ENCODE assay signal across 9 mouse cellular contexts in genomic region chr2:172643860-172644259, GRCm38 (mm10).
DNase-seq lines count a peak whose midpoint lies in the region; ATAC-seq and TF ChIP-seq lines count a peak whose summit lies in the region.
"Had no signal": no experiment of that assay in that cellular context is flagged by ENCODE, and none has a peak within 500 bp of the region (broad histone marks: within the 10 kb centered on the region; RNA-seq: fewer than 3 reads in every experiment).

No protein-coding gene starts in this region.

- WGBS in heart, embryonic 11.5 days (ENCODE audit: insufficient replicate concordance) = 26% methylated on average over 12 of the region's 12 CpGs
- 3% methylated on average over 12 of the region's 12 CpGs for WGBS in kidney, embryonic 16.5 days
- 14% methylated on average over 12 of the region's 12 CpGs for WGBS in stomach, postnatal 0 days

- no peak for TF ChIP-seq EP300 in stomach, postnatal 0 days (optimal IDR thresholded peaks at IDR 0.05)

- DNase-seq in heart, adult 11 months = peak; percentile 97
- DNase-seq in gastrocnemius, postnatal 14 days = peak; percentile 46
- DNase-seq in stomach, postnatal 0 days (ENCODE audit: low spot score) = peak; percentile 33
- no peak for DNase-seq in frontal cortex, adult 2 months (ENCODE audit: extremely low spot score in 1 of 2, low spot score in 1 of 2)
- no peak for DNase-seq in left cerebral cortex, adult 8-10 months (ENCODE audit: low spot score in 2 of 2)
- no peak for DNase-seq in layer of hippocampus, adult 18-20 months (ENCODE audit: low spot score in 2 of 2)

- ATAC-seq in heart, embryonic 11.5 days (replicated peaks; ENCODE audit: insufficient number of reproducible peaks, low FRiP score, low TSS enrichment) = no peak
- peak; percentile 64 for ATAC-seq in kidney, embryonic 16.5 days (ENCODE audit: low FRiP score, low TSS enrichment)
- ATAC-seq in stomach, postnatal 0 days (ENCODE audit: low FRiP score, low TSS enrichment) = peak; percentile 67; the same call in 1 of the 2 replicates

- no peak overlapping the region for H3K4me2 ChIP-seq in heart, embryonic 11.5 days
- peak overlapping the region; percentile 1 for H3K4me2 ChIP-seq in kidney, embryonic 16.5 days (replicated peaks; ENCODE audit: low read depth, low read length)
- H3K4me2 ChIP-seq in stomach, postnatal 0 days (replicated peaks; ENCODE audit: low read depth) = no peak overlapping the region
- H3K4me2 ChIP-seq: liver, embryonic 15.5 days had no signal

- no peak overlapping the region for H3K27ac ChIP-seq in heart, embryonic 11.5 days (ENCODE audit: low read depth, low read length)
- no peak overlapping the region for H3K27ac ChIP-seq in kidney, embryonic 16.5 days (ENCODE audit: low read length)
- H3K27ac ChIP-seq in stomach, postnatal 0 days (replicated peaks) = no peak overlapping the region
- H3K27ac ChIP-seq: liver, embryonic 15.5 days had no signal

- TF ChIP-seq CTCF in stomach, postnatal 0 days (IDR thresholded peaks at IDR 0.05; ENCODE audit: low read depth) = no peak

- no peak overlapping the region for H3K9ac ChIP-seq in heart, embryonic 11.5 days (ENCODE audit: low read depth, low read length)
- H3K9ac ChIP-seq in kidney, embryonic 16.5 days (replicated peaks; ENCODE audit: low read length) = no peak overlapping the region
- no peak overlapping the region for H3K9ac ChIP-seq in stomach, postnatal 0 days (ENCODE audit: low read length)
- H3K9ac ChIP-seq: liver, embryonic 15.5 days had no signal

- no peaks in the 10 kb centered on the region for H3K27me3 ChIP-seq in heart, embryonic 11.5 days (ENCODE audit: control insufficient read depth, insufficient read depth, low read length)
- H3K27me3 ChIP-seq in kidney, embryonic 16.5 days (ENCODE audit: insufficient read depth, low read length) = peaks cover 10% of the 10 kb centered on the region; the same call in 1 of the 2 replicates
- no peaks in the 10 kb centered on the region for H3K27me3 ChIP-seq in stomach, postnatal 0 days (ENCODE audit: control insufficient read depth, insufficient read depth, low read length)

- no peaks in the 10 kb centered on the region for H3K36me3 ChIP-seq in heart, embryonic 11.5 days (ENCODE audit: control insufficient read depth, insufficient read depth, low read length)
- H3K36me3 ChIP-seq in kidney, embryonic 16.5 days (ENCODE audit: insufficient read depth, low read length) = no peaks in the 10 kb centered on the region
- H3K36me3 ChIP-seq in stomach, postnatal 0 days (ENCODE audit: control insufficient read depth, insufficient read depth, low read length) = no peaks in the 10 kb centered on the region
- H3K36me3 ChIP-seq: liver, embryonic 15.5 days had no signal

- intact Hi-C loops in gastrocnemius, postnatal 14 days (cut with DNase I; ENCODE audit: low total_unique reads) = no loop called here

- peaks cover 7% of the 10 kb centered on the region for H3K4me1 ChIP-seq in heart, embryonic 11.5 days (ENCODE audit: control insufficient read depth, insufficient read depth, low read length)
- H3K4me1 ChIP-seq in kidney, embryonic 16.5 days (ENCODE audit: insufficient read depth, low read length) = peaks cover 10% of the 10 kb centered on the region
- peaks cover 3% of the 10 kb centered on the region; the same call in 1 of the 2 replicates for H3K4me1 ChIP-seq in stomach, postnatal 0 days (replicated peaks; ENCODE audit: control insufficient read depth, insufficient read depth)
- H3K4me1 ChIP-seq: liver, embryonic 15.5 days had no signal

- H3K4me3 ChIP-seq in heart, embryonic 11.5 days (ENCODE audit: low read depth, low read length) = no peak overlapping the region
- H3K4me3 ChIP-seq in kidney, embryonic 16.5 days (ENCODE audit: low read length) = no peak overlapping the region
- no peak overlapping the region for H3K4me3 ChIP-seq in stomach, postnatal 0 days (ENCODE audit: low read depth, low read length)
- H3K4me3 ChIP-seq: liver, embryonic 15.5 days had no signal

- H3K9me3 ChIP-seq in heart, embryonic 11.5 days (replicated peaks; ENCODE audit: control insufficient read depth, low read length) = no peaks in the 10 kb centered on the region
- H3K9me3 ChIP-seq in kidney, embryonic 16.5 days (ENCODE audit: low read length) = peaks cover 5% of the 10 kb centered on the region; the same call in 1 of the 2 replicates
- H3K9me3 ChIP-seq in stomach, postnatal 0 days (ENCODE audit: control insufficient read depth, low read length) = no peaks in the 10 kb centered on the region
- H3K9me3 ChIP-seq: liver, embryonic 15.5 days had no signal

Comparison
In these comparisons a context has a peak if more than half of its experiments do, and no peak if none do; other contexts are left out.
1. DNase-seq: peak in heart, adult 11 months (single experiment), gastrocnemius, postnatal 14 days (single experiment) and stomach, postnatal 0 days (single experiment); none in frontal cortex, adult 2 months (0 of 2), left cerebral cortex, adult 8-10 months (0 of 2) and layer of hippocampus, adult 18-20 months (0 of 2).